Mouse (Mus musculus): ENCODE data around the gene Mrtfb. TPM values are rescaled to one million over a fixed set of nuclear protein-coding genes. Genes with fewer than 3 reads are reported as not detected.

Mrtfb gene
- polyA plus RNA-seq, 1 experiment from 2014 or later, result 15.4 TPM

DNA sequence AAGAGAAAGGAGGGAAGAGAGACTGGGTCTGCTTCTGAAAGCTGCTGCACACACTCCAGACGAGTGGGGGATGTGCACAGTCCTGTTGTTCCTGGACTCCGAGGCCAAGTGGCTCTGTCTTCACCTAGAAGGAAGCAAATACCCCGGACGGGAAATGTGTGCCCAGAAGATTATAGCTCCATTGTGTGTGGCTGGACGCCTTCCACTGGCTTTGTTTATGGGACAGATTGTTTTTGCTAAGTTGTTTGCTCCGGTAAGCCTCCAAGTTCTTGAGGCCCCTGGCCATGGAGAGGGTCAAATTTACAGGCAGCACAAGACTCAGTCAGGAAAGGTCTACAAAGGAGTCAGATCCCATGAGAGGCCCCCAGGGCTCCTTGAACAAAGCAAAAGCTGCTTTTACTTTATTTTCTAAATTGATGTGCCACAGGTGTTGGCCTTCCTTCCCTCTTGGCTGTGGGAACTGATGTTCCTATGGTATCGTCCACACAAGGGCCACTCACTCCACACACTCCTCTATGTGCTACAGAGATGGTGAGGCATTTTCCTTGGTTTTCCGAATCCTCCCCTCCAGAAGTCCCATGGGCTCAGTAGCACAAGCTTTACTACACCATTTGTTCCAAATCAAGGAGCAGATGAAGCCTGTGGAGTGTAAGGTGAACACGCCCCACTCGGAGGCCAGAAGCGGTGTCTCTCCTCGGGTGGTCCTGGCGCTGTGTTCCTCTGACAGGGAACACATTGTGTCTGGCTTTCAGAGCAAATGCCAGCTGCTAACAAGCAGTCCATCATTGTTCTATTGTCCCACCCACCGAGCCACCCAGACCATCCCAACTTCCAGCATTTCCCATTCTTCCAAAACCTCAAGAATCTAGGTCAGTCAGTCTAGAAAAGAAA is 23.1 kb upstream of the Mrtfb start:
- no peak for ATAC-seq (ENCODE audit: low FRiP score)
- no peak for DNase-seq (ENCODE audit: low spot score)
- no peaks in the 10 kb centered on the region for H3K27me3 ChIP-seq (ENCODE audit: control insufficient read depth, insufficient read depth, low read length)

DNA sequence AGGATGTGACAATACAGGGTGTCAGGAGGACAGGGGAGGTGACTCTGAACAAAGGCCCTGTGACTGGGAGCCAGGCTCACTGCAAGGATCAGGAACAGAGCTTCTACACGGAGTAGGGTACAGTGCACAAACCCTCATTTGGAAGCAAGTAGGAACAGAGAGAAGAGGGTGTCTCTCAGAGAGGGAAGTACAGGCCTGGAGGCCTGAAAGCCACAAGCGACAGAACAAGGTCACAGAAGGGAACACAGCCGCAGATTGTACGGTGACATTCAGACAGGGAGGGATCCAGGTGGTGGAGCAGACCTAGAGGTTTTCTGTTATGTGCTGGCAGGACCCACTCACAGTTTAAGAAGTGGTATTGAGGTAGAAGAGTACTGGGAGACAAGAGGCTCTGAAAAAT is 17.2 kb upstream of the Mrtfb start:
- Histone ChIP-seq H3K36me3 (replicated peaks; ENCODE audit: control insufficient read depth, insufficient read depth) (no peaks in the 10 kb centered on the region), H3K27ac (no peak overlapping the region), H3K4me1 (replicated peaks; ENCODE audit: control insufficient read depth, insufficient read depth, low read length) (no peaks in the 10 kb centered on the region), H3K4me2 (replicated peaks) (no peak overlapping the region), H3K27me3 (ENCODE audit: control insufficient read depth, insufficient read depth, low read length) (no peaks in the 10 kb centered on the region), H3K4me3 (replicated peaks; ENCODE audit: low read length) (no peak overlapping the region), H3K9me3 (ENCODE audit: control insufficient read depth, low read length) (no peaks in the 10 kb centered on the region), H3K9ac (no peak overlapping the region)
- WGBS, result 87% methylated on average over 4 of the region's 4 CpGs
- ATAC-seq (ENCODE audit: low FRiP score), result no peak
- DNase-seq (ENCODE audit: low spot score), result no peak

More for the DNA sequence above, 23.1 kb upstream of the Mrtfb start:
- no peak overlapping the region for H3K4me3 ChIP-seq (replicated peaks; ENCODE audit: low read length)
- H3K27ac ChIP-seq, result no peak overlapping the region; the same call in 1 of the 2 replicates
- 55% methylated on average over 14 of the region's 14 CpGs for WGBS
- no peak overlapping the region for H3K9ac ChIP-seq
- H3K4me2 ChIP-seq (replicated peaks), result no peak overlapping the region
- no peaks in the 10 kb centered on the region for H3K4me1 ChIP-seq (replicated peaks; ENCODE audit: control insufficient read depth, insufficient read depth, low read length)
- H3K36me3 ChIP-seq (replicated peaks; ENCODE audit: control insufficient read depth, insufficient read depth), result no peaks in the 10 kb centered on the region
- H3K9me3 ChIP-seq (ENCODE audit: control insufficient read depth, low read length), result no peaks in the 10 kb centered on the region

DNA sequence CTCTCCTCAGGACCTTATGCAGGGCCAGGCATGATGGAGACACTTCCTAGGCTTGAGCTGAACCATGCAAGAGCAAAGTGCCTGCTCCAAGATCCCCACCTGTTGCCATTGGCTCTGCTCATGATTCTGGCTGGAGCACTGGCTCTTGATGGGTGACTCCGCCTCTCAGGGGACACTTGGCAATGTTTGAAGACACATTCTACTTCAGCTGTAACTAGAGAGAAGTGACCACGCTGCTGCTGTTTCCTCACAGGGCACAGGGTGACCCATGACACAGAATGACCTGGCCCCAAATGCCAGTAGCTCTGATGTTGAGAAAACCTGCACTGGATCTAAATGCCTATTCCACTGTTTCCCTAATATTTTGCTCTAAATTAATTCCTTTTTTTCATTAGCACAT is 16.7 kb upstream of the Mrtfb start:
- H3K4me1 ChIP-seq (replicated peaks; ENCODE audit: control insufficient read depth, insufficient read depth, low read length), result no peaks in the 10 kb centered on the region
- DNase-seq (ENCODE audit: low spot score), result no peak
- H3K4me3 ChIP-seq (replicated peaks; ENCODE audit: low read length), result no peak overlapping the region
- H3K27ac ChIP-seq, result no peak overlapping the region
- no peaks in the 10 kb centered on the region for H3K27me3 ChIP-seq (ENCODE audit: control insufficient read depth, insufficient read depth, low read length)
- ATAC-seq (ENCODE audit: low FRiP score), result no peak
- no peaks in the 10 kb centered on the region for H3K9me3 ChIP-seq (ENCODE audit: control insufficient read depth, low read length)
- WGBS, result 70% methylated on average over 2 of the region's 2 CpGs
- no peak overlapping the region for H3K9ac ChIP-seq
- no peak overlapping the region for H3K4me2 ChIP-seq (replicated peaks)
- H3K36me3 ChIP-seq (replicated peaks; ENCODE audit: control insufficient read depth, insufficient read depth), result no peaks in the 10 kb centered on the region

DNA sequence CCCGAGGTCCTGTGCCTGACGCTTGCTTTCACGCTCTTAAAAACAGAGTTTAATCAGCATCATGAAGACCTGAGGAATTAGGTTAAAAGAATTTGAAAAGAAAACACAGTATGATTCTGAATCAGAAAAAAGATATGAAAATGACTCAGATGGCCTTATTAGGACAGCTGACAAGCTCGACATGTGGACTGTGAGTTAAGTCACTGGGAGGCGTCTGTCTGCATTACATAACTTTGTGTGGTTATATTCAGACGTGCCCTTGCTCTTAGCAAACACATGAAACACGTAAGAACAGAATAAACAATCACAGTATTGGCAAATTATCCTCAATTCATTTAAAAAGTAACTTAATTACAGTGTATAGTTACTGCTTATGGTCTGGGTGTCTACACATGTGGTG is 16.0 kb upstream of the Mrtfb start:
- ATAC-seq (ENCODE audit: low FRiP score) (no peak), DNase-seq (ENCODE audit: low spot score) (no peak)
- H3K4me2 ChIP-seq (replicated peaks), result no peak overlapping the region
- no peaks in the 10 kb centered on the region for H3K27me3 ChIP-seq (ENCODE audit: control insufficient read depth, insufficient read depth, low read length)
- H3K4me1 ChIP-seq (replicated peaks; ENCODE audit: control insufficient read depth, insufficient read depth, low read length), result no peaks in the 10 kb centered on the region
- no peak overlapping the region for H3K4me3 ChIP-seq (replicated peaks; ENCODE audit: low read length)
- no peak overlapping the region for H3K9ac ChIP-seq
- no peaks in the 10 kb centered on the region for H3K36me3 ChIP-seq (replicated peaks; ENCODE audit: control insufficient read depth, insufficient read depth)
- H3K9me3 ChIP-seq (ENCODE audit: control insufficient read depth, low read length), result no peaks in the 10 kb centered on the region
- no peak overlapping the region for H3K27ac ChIP-seq
- 82% methylated on average over 7 of the region's 7 CpGs for WGBS

GRCm38 (mm10) chr16:13245658-13246057 is 10.6 kb upstream of the Mrtfb start:
- H3K4me1 ChIP-seq (replicated peaks; ENCODE audit: control insufficient read depth, insufficient read depth, low read length), result no peaks in the 10 kb centered on the region
- H3K9ac ChIP-seq, result no peak overlapping the region
- WGBS, result 29% methylated on average over 4 of the region's 4 CpGs
- H3K9me3 ChIP-seq (ENCODE audit: control insufficient read depth, low read length), result no peaks in the 10 kb centered on the region
- H3K4me3 ChIP-seq (replicated peaks; ENCODE audit: low read length), result no peak overlapping the region
- no peak overlapping the region for H3K27ac ChIP-seq
- no peaks in the 10 kb centered on the region for H3K27me3 ChIP-seq (ENCODE audit: control insufficient read depth, insufficient read depth, low read length)
- DNase-seq (ENCODE audit: low spot score) (no peak), ATAC-seq (ENCODE audit: low FRiP score) (no peak)
- H3K36me3 ChIP-seq (replicated peaks; ENCODE audit: control insufficient read depth, insufficient read depth), result no peaks in the 10 kb centered on the region
- H3K4me2 ChIP-seq (replicated peaks), result no peak overlapping the region

DNA sequence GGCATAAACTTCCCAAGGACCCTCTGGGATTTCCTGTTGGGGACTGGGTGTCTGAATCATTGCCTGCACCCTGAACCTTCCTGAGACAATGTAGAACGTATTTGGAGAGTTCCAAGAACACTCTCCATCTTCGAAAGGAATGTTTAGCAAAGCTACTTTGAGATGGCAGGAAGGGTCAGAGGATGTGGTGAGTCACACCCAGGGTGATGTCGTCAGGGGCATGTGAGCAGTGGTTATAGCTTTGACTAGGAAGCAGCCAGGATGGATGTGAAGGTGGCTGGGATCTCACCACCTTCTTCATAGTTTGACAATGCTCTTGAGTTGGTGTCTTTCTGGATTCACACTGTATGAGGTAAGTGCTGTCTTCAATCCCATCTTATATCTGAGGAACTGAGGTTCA is 9.4 kb upstream of the Mrtfb start:
- H3K36me3 ChIP-seq (replicated peaks; ENCODE audit: control insufficient read depth, insufficient read depth), result no peaks in the 10 kb centered on the region
- H3K27ac ChIP-seq, result no peak overlapping the region
- no peak for DNase-seq (ENCODE audit: low spot score)
- no peak for ATAC-seq (ENCODE audit: low FRiP score)
- H3K9me3 ChIP-seq (ENCODE audit: control insufficient read depth, low read length), result no peaks in the 10 kb centered on the region
- no peaks in the 10 kb centered on the region for H3K4me1 ChIP-seq (replicated peaks; ENCODE audit: control insufficient read depth, insufficient read depth, low read length)
- H3K4me3 ChIP-seq (replicated peaks; ENCODE audit: low read length), result no peak overlapping the region
- no peak overlapping the region for H3K9ac ChIP-seq
- WGBS, result 78% methylated on average over 3 of the region's 3 CpGs
- no peak overlapping the region for H3K4me2 ChIP-seq (replicated peaks)
- H3K27me3 ChIP-seq (ENCODE audit: control insufficient read depth, insufficient read depth, low read length), result no peaks in the 10 kb centered on the region

GRCm38 (mm10) chr16:13250061-13250460 is 6.2 kb upstream of the Mrtfb start:
- 82% methylated on average over 5 of the region's 5 CpGs for WGBS

DNA sequence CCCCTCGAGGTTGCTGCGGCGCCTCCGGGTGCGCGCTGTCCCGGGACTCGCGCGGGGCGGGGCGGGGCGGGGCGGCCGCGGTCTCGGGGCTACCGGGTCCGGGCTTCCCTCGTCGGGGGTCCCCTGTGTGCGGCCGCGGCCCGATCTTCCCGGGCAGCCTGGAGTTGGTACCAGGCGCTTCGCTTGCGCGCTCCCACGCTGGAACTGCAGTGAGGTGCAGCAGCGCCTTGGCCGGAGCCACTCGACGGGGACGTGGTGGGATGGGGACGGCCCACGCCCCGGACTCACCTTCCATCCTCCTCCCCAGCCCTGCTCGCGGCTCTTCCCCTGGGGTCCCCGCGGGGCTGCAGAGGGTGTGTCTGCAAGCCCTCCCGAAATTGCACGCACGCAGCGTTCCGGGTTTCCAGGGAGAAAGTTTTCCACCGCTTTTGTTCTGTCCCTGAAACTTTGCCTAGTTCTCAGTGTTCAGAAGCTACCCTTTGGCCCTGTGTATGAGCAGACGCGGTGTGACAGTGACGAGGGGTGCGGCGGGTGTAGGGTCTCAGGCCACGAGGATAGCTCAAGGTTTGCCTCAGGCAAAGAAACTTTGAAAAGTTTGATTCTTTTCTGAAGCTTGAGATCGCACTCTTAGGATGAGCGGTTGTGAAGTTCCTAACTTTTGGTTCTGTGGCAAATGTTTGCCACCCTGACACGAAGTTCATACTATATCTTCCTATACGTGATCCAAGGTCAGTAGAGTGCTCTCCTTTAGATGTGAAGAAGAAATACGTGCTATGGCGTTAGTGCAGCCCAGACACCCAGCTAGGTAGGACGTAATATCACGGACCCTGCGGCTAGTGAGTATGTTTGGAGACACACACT is 616 bp downstream of the Mrtfb start:
- peak; percentile 64 for ATAC-seq (ENCODE audit: low FRiP score)
- peak overlapping the region; percentile 79 for H3K9ac ChIP-seq
- peaks cover 9% of the 10 kb centered on the region for H3K4me1 ChIP-seq (replicated peaks; ENCODE audit: control insufficient read depth, insufficient read depth, low read length)
- no peaks in the 10 kb centered on the region for H3K27me3 ChIP-seq (ENCODE audit: control insufficient read depth, insufficient read depth, low read length)
- H3K27ac ChIP-seq, result peak overlapping the region; percentile 88
- peak; percentile 24 for DNase-seq (ENCODE audit: low spot score)
- peak overlapping the region; percentile 83 for H3K4me3 ChIP-seq (replicated peaks; ENCODE audit: low read length)
- no peaks in the 10 kb centered on the region for H3K9me3 ChIP-seq (ENCODE audit: control insufficient read depth, low read length)
- H3K36me3 ChIP-seq (replicated peaks; ENCODE audit: control insufficient read depth, insufficient read depth), result no peaks in the 10 kb centered on the region
- peak overlapping the region; percentile 84 for H3K4me2 ChIP-seq (replicated peaks)
- 6% methylated on average over 53 of the region's 64 CpGs for WGBS

More at GRCm38 (mm10) chr16:13250061-13250460, 6.2 kb upstream of the Mrtfb start:
- no peak overlapping the region for H3K9ac ChIP-seq
- ATAC-seq (ENCODE audit: low FRiP score), result no peak
- no peak overlapping the region for H3K4me2 ChIP-seq (replicated peaks)
- no peaks in the 10 kb centered on the region for H3K36me3 ChIP-seq (replicated peaks; ENCODE audit: control insufficient read depth, insufficient read depth)
- no peak for DNase-seq (ENCODE audit: low spot score)
- no peaks in the 10 kb centered on the region for H3K27me3 ChIP-seq (ENCODE audit: control insufficient read depth, insufficient read depth, low read length)
- no peaks in the 10 kb centered on the region for H3K4me1 ChIP-seq (replicated peaks; ENCODE audit: control insufficient read depth, insufficient read depth, low read length)
- no peaks in the 10 kb centered on the region for H3K9me3 ChIP-seq (ENCODE audit: control insufficient read depth, low read length)
- H3K4me3 ChIP-seq (replicated peaks; ENCODE audit: low read length), result no peak overlapping the region
- no peak overlapping the region for H3K27ac ChIP-seq

GRCm38 (mm10) chr16:13257528-13257835 is 1.2 kb downstream of the Mrtfb start:
- H3K4me1 ChIP-seq (replicated peaks; ENCODE audit: control insufficient read depth, insufficient read depth, low read length), result peaks cover 9% of the 10 kb centered on the region
- no peak overlapping the region for H3K27ac ChIP-seq
- no peak for ATAC-seq (ENCODE audit: low FRiP score)
- DNase-seq (ENCODE audit: low spot score), result no peak
- 24% methylated on average over 5 of the region's 5 CpGs for WGBS
- H3K27me3 ChIP-seq (ENCODE audit: control insufficient read depth, insufficient read depth, low read length), result no peaks in the 10 kb centered on the region
- peak overlapping the region; percentile 83 for H3K4me3 ChIP-seq (replicated peaks; ENCODE audit: low read length)
- H3K4me2 ChIP-seq (replicated peaks), result peak overlapping the region; percentile 84
- H3K36me3 ChIP-seq (replicated peaks; ENCODE audit: control insufficient read depth, insufficient read depth), result no peaks in the 10 kb centered on the region
- no peaks in the 10 kb centered on the region for H3K9me3 ChIP-seq (ENCODE audit: control insufficient read depth, low read length)
- peak overlapping the region; percentile 79; the same call in 1 of the 2 replicates for H3K9ac ChIP-seq
